9 mouse cellular contexts compared by ENCODE assay signal in genomic region chr11:95778831-95779251, GRCm38 (mm10). TPM values are rescaled to one million over a fixed set of nuclear protein-coding genes. Genes with fewer than 3 reads are reported as not detected.
DNase-seq lines count a peak whose midpoint lies in the region; ATAC-seq lines count a peak whose summit lies in the region.
"Had no signal": no experiment of that assay in that cellular context is flagged by ENCODE, and none has a peak within 500 bp of the region (broad histone marks: within the 10 kb centered on the region; RNA-seq: fewer than 3 reads in every experiment).

No protein-coding gene starts in this region.

- no peak for ATAC-seq in heart, embryonic 12.5 days (ENCODE audit: insufficient number of reproducible peaks, low FRiP score)
- ATAC-seq in lung, embryonic 15.5 days (ENCODE audit: borderline replicate concordance, extremely low read depth, low FRiP score, low TSS enrichment) = no peak

- H3K36me3 ChIP-seq in heart, embryonic 12.5 days = peaks cover 3% of the 10 kb centered on the region; the same call in 1 of the 2 replicates
- no peaks in the 10 kb centered on the region for H3K36me3 ChIP-seq in lung, embryonic 15.5 days
- H3K36me3 ChIP-seq: midbrain, embryonic 12.5 days had no signal

- peaks cover 11% of the 10 kb centered on the region for H3K4me1 ChIP-seq in heart, embryonic 12.5 days (replicated peaks)
- H3K4me1 ChIP-seq in lung, embryonic 15.5 days = peaks cover 27% of the 10 kb centered on the region
- H3K4me1 ChIP-seq: midbrain, embryonic 12.5 days had no signal

- no peak overlapping the region for H3K9ac ChIP-seq in heart, embryonic 12.5 days
- no peak overlapping the region for H3K9ac ChIP-seq in lung, embryonic 15.5 days
- H3K9ac ChIP-seq: midbrain, embryonic 12.5 days had no signal

- WGBS in heart, embryonic 12.5 days = 78% methylated on average over 4 of the region's 4 CpGs
- WGBS in lung, embryonic 15.5 days = 86% methylated on average over 4 of the region's 4 CpGs

- H3K27me3 ChIP-seq in heart, embryonic 12.5 days (replicated peaks) = no peaks in the 10 kb centered on the region
- no peaks in the 10 kb centered on the region for H3K27me3 ChIP-seq in lung, embryonic 15.5 days
- H3K27me3 ChIP-seq: midbrain, embryonic 12.5 days had no signal

- H3K4me2 ChIP-seq in heart, embryonic 12.5 days = no peak overlapping the region
- no peak overlapping the region for H3K4me2 ChIP-seq in lung, embryonic 15.5 days
- H3K4me2 ChIP-seq: midbrain, embryonic 12.5 days had no signal

- no peak overlapping the region for H3K4me3 ChIP-seq in heart, embryonic 12.5 days
- no peak overlapping the region for H3K4me3 ChIP-seq in lung, embryonic 15.5 days
- H3K4me3 ChIP-seq: midbrain, embryonic 12.5 days had no signal

- peak; percentile 92 for DNase-seq in heart, adult 11 months
- DNase-seq in 3T3-L1 (ENCODE audit: low read depth, low spot score) = peak; percentile 71
- peak; percentile 75 for DNase-seq in adrenal gland, postnatal 10 days
- no peak for DNase-seq in cerebellum, adult 8-10 months
- no peak for DNase-seq in heart, postnatal 25 days (ENCODE audit: low spot score)
- no peak for DNase-seq in right cerebral cortex, postnatal 14 days

- no peak overlapping the region for H3K27ac ChIP-seq in heart, embryonic 12.5 days (ENCODE audit: poor library complexity, severe bottlenecking)
- peak overlapping the region; percentile 78 for H3K27ac ChIP-seq in lung, embryonic 15.5 days
- H3K27ac ChIP-seq: midbrain, embryonic 12.5 days had no signal

- intact Hi-C loops in heart, postnatal 25 days (cut with DNase I) = no loop called here

- H3K9me3 ChIP-seq in heart, embryonic 12.5 days (replicated peaks) = no peaks in the 10 kb centered on the region
- no peaks in the 10 kb centered on the region for H3K9me3 ChIP-seq in lung, embryonic 15.5 days
- H3K9me3 ChIP-seq: midbrain, embryonic 12.5 days had no signal

RNA-seq across cellular contexts. Expression of gene Phospho1, which starts 45.5 kb away (rescaled TPM):
- polyA plus RNA-seq in heart, embryonic 12.5 days (2016; fragmentation: Nextera tagmentation; extraction: Ambion mirVana) = 0.65 and 0.66 TPM in 2 replicates
- total RNA-seq in adrenal gland, postnatal 10 days (2021) = 100 to 1,000 TPM; 204 to 243 TPM
- 0.32 and 0.84 TPM in 2 replicates for polyA plus RNA-seq in lung, embryonic 15.5 days (2015; fragmentation: Nextera tagmentation; extraction: Ambion mirVana)
- 100 to 1,000 TPM; 174 to 181 TPM for total RNA-seq in heart, postnatal 25 days (2021)
- polyA plus RNA-seq: midbrain, embryonic 12.5 days had no signal

RNA-seq across cellular contexts. Expression of gene B130006D01Rik, which starts 55.5 kb away (rescaled TPM):
- 0.56 and 0.76 TPM in 2 replicates for polyA plus RNA-seq in heart, embryonic 12.5 days (2016; fragmentation: Nextera tagmentation; extraction: Ambion mirVana)
- 1 to 10 TPM in 1 of 2 experiments, under 1 TPM in 1; 0.27 to 1.3 TPM for total RNA-seq in adrenal gland, postnatal 10 days (2021)
- polyA plus RNA-seq in lung, embryonic 15.5 days (2015; fragmentation: Nextera tagmentation; extraction: Ambion mirVana) = 1.1 and 1.4 TPM in 2 replicates
- total RNA-seq in heart, postnatal 25 days (2021) = under 1 TPM; 0.34 to 0.47 TPM

RNA-seq across cellular contexts. Expression of gene Gngt2, which starts 58.2 kb away (rescaled TPM):
- 39.1 and 39.2 TPM in 2 replicates for polyA plus RNA-seq in heart, embryonic 12.5 days (2016; fragmentation: Nextera tagmentation; extraction: Ambion mirVana)
- total RNA-seq in adrenal gland, postnatal 10 days (2021) = 10 to 100 TPM; 21.9 to 22.9 TPM
- 18.9 and 20.9 TPM in 2 replicates for polyA plus RNA-seq in lung, embryonic 15.5 days (2015; fragmentation: Nextera tagmentation; extraction: Ambion mirVana)
- 10 to 100 TPM; 20.6 to 21.9 TPM for total RNA-seq in heart, postnatal 25 days (2021)

Comparison
In these comparisons a context has a peak if more than half of its experiments do, and no peak if none do; other contexts are left out.
1. DNase-seq: peak in heart, adult 11 months (single experiment), 3T3-L1 (single experiment) and adrenal gland, postnatal 10 days (single experiment); none in cerebellum, adult 8-10 months (single experiment), heart, postnatal 25 days (single experiment) and right cerebral cortex, postnatal 14 days (single experiment).